Mouse (Mus musculus) left cerebral cortex, postnatal 25 days (tissue): Measurements from ENCODE around the gene Gm20390. TPM values are rescaled to one million over a fixed set of nuclear protein-coding genes. Genes with fewer than 3 reads are reported as not detected.

Experiments used
- DNase-seq, 2 experiments: peaks; one replicate each; pipeline ENCODE4 v3.0.0; 2022; ENCODE audit warnings: low spot score in 2 of 2, mixed read lengths in 1 of 2
- intact Hi-C: fragments of 180-260 bp; cut with DNase I; formaldehyde crosslinking; loops from one replicate; pipeline ENCODE4 v1.15.1; 2025
- total RNA-seq, 2 experiments: library from RNA; stranded (reverse); gene quantifications; 2 replicates each; pipeline ENCODE4 v1.2.3; 2021

The Gm20390 gene
- 100 to 1,000 TPM; 106 to 109 TPM for total RNA-seq

- intact Hi-C loops = loop anchor here (1.0 to 10.0 kb wide), 4 partner anchors 27 to 247 kb away; partner anchors contain the start of gene Tob1
- peak; percentile 96 to 99 for DNase-seq
Measured at GRCm38 (mm10) chr11:93968005-93968847, at the start of gene Gm20390, which contains the start of gene Nme1. TSS of gene Gm20390 (minus strand) at chr11:93968293. TSS of gene Nme1 (minus strand) at chr11:93968521.

- intact Hi-C loops = no loop called here
- DNase-seq = no peak
Measured at GRCm38 (mm10) chr11:94003346-94003745, 35.3 kb upstream of the Gm20390 start.

- intact Hi-C loops = no loop called here
- no peak for DNase-seq
Measured at GRCm38 (mm10) chr11:93999276-93999675, 31.2 kb upstream of the Gm20390 start.

DNA sequence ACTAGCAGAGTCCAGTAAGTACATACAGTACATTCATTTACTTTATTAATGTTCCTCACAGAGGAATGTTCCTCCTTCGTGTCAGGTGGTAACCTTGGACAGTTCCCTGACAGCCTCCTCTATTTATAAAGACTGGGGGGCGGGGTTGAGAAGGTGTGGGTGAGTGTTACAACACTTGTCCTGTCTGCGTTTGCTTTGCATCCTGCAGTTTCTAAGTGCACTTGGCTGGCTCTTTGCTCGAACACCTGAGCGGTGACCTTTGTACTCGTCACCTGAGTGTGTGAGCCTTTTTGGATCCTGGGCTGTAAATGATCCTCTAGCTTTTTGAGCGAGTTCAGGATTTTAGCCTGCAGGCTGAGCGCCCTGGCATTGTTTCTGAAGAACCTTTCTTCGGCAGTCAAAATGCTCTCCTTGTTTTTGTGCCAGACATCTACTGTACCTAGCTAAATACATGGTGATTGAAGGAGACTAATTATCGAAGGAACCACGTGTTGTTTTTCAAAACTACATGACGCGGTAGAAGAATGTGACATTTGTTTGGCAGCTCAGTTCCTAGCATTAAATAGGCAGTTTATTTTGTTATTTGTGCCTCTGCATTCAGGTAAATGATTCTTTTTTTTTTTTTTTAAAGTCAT, 29.2 kb upstream of the Gm20390 start:
- DNase-seq = peak in 1 of 2 experiments; percentile 16
- intact Hi-C loops = loop anchor here (2.0 kb wide), 1 partner anchor 48 kb away; no protein-coding TSS in a partner anchor

DNA sequence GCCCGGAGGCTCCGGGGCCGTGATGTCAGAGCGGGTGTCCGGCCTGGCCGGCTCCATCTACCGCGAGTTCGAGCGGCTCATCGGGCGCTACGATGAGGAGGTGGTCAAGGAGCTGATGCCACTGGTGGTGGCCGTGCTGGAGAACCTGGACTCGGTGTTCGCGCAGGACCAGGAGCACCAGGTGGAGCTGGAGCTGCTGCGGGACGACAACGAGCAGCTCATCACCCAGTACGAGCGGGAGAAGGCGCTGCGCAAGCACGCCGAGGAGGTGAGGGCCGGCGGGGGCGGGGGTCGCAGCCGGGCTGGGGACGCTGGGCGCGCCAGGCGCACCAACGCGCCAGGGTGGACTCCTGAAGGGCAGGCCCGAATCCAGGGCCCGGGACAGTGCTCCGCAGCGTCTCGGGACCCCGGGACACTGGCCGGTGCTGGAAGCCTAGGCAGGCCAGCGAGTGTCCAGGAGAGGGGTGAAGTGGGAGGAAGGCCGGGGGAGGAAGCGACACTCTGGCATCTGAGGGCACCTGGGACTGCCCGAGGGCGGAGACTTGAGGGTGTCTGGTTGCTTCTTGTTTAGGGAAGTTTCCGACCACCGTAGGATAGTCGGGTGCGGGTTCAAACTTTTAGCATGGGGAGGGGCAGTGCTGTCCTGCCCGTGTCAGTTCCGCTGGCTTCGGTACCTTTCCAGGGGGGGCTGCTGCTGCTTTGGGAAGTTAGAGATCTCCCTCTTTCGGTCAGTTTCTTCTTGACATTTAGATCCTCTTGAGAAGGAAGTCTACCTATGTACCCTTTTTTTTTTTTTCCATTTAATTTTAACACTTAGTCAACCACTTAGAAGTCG, 28.4 kb upstream of the Gm20390 start:
- intact Hi-C loops = loop anchor here (2.0 kb wide), 1 partner anchor 48 kb away; no protein-coding TSS in a partner anchor

DNA sequence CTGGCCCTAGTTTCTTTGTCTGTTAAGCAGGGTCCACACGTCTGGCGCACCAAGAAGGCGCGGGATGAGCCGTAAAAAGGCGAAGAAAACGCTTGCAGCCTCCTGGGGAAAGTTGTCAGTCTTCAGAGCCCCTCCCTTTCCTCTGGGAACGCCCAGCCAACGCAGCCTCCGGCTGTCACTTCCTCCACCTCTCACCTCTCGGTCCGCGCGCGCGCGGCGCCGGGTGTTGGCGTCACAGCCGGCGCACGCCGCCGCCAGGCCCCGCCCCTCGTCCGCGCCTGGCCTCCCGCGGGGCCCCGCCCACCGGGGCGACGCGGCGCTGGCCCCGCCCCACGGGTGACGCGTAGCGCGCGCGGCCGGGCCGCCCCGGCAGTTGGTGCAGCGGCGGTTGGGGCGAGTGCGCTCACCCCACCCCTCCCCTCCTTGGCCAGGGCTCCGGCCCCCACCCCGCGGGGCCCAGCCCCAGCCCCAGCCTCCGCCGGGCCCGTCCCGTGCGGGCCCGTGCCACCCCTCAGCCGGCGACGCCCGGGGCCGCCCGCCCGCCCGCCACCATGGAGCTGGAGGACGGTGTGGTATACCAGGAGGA, 27.7 kb upstream of the Gm20390 start, which contains the start of gene Spag9:
TSS of gene Spag9 (plus strand) at position 372 of the 586 bp plus-strand sequence.
- intact Hi-C loops = loop anchor here (1.0 to 2.0 kb wide), 2 partner anchors 28 to 49 kb away; partner anchors contain the start of genes Gm20390 and Nme1
- peak; percentile 89 to 95 for DNase-seq

More for the DNA sequence above, 28.4 kb upstream of the Gm20390 start:
- DNase-seq = peak; percentile 33 to 53

- intact Hi-C loops = loop anchor here (1.0 kb wide), 1 partner anchor 27 kb away; the partner anchor contains the start of genes Gm20390 and Nme1
- DNase-seq = peak; percentile 72 to 93
Measured at GRCm38 (mm10) chr11:93995111-93995719, 27.1 kb upstream of the Gm20390 start.

GRCm38 (mm10) chr11:93994531-93994930, 26.4 kb upstream of the Gm20390 start:
- intact Hi-C loops = no loop called here
- DNase-seq = no peak

- no peak for DNase-seq
- intact Hi-C loops = no loop called here
Measured at GRCm38 (mm10) chr11:93988328-93989062, 20.4 kb upstream of the Gm20390 start.

- intact Hi-C loops = no loop called here
- no peak for DNase-seq
Measured at GRCm38 (mm10) chr11:93987625-93988327, 19.7 kb upstream of the Gm20390 start.

DNA sequence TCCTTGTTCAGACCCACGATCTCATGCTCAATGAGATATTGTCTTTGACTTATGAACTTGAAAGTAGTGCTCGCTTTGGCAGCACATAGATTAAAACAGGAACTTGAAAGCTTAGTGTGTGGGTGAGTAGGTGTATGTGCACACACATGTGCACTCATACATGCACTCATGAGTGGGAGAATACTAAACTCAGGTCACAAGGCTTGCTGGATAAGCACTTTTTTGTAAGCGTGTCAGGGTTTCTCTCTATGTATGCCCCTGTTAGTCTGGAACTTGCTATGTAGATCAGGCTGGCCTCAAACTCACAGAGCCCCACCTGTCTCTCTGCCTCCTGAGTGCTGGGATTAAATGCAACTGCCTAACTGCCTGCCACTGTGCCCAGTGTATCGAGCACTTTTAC, 18.9 kb upstream of the Gm20390 start:
- DNase-seq = no peak
- intact Hi-C loops = no loop called here

- intact Hi-C loops = no loop called here
Measured at GRCm38 (mm10) chr11:93986298-93986697, 18.2 kb upstream of the Gm20390 start.

DNA sequence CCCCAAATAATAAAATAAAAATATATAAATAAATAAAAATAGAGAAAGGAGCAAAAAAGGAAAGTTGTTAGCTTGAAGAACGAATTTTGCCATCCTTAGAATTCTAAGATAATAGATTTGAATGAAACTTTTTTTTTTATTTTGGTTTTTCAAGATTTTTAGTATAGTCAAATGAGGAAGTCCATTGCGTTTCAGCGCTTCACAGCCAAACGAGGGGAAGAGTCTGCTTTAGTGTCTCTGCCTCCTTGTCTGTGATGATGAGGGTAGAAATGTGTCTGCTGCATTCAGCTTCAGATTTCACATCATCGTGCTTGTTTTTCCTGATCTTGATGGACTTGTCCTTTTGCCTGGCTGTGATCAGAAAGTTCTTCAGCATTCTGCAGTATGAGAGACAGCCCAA, 17.2 kb upstream of the Gm20390 start:
- intact Hi-C loops = no loop called here
- no peak for DNase-seq

More at GRCm38 (mm10) chr11:93986298-93986697, 18.2 kb upstream of the Gm20390 start:
- no peak for DNase-seq

DNA sequence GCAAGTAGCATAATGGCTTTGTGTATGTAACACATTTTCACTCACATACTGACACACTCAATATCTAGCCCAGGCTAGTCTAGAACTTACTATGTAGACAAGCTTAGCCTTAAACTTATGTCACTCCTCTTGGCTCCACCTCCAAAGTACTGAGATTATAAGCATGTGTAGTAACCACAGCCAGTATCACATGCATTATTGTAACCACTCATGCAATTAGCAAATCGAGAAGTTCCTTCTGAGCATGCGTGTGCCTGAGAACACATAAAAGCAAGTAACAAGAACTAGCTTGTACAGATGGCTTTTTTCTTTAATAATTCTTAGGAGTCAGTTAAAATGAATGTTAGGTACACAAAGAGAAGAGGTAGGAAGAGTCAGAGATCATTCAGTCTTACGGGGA, 16.5 kb upstream of the Gm20390 start:
- intact Hi-C loops = no loop called here
- DNase-seq = no peak

DNA sequence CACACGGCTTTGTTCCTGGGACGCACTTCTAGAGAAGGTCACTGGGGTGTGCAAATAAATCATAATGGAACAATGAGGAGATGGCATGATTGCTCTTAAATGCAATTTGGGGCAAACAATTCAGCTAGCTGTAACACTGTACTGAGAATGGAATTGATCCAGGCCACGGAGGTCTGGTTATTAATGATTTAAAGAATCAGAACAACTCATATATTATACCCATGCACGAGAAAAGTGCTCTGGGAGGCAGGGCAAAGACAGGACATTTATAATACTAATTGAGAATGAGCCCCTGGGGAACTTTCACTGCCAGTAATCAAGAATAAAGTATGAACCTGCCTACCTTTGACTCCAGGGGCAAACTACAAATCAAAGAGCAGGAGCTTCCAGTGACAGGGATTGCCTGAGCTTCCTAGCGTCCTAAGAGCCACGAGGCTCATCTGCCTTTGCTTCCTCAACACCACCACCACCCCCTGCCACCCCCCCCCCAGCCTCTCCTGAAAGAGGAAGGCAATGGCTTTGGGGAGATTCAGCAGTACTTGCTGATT, 11.5 kb upstream of the Gm20390 start:
- no peak for DNase-seq
- intact Hi-C loops = no loop called here

- intact Hi-C loops = no loop called here
- no peak for DNase-seq
Measured at GRCm38 (mm10) chr11:93972951-93973350, 4.9 kb upstream of the Gm20390 start.

DNA sequence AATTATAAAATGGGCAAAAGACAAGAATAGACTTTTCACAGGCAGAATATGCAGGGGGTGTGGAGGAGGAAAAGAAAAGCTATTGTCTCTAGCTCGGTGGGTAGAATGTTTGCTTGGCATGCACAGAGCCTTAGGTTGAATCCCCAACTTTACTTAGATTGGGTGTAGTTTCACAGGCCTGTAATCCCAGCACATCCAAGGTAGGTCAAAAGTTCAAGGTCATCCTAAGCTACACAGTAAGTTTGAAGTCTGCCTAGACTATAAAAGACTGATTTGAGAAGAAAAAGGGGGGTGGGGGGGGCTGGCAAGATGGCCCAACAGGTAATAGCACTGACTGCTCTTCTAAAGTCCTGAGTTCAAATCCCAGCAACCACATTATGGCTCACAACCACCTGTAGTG, 1.7 kb upstream of the Gm20390 start:
- intact Hi-C loops = loop anchor here (5.0 to 10.0 kb wide), 3 partner anchors 73 to 245 kb away; partner anchors contain the start of gene Tob1
- no peak for DNase-seq
